Mouse (Mus musculus) right cerebral cortex, postnatal 14 days (tissue): Measurements from ENCODE around the gene Uvrag.
"Not testable (repeated sequence)": the region's sequence is repeated elsewhere in the genome, so short reads cannot be mapped to it uniquely, and the experiment has no call there.

Experiments
- DNase-seq: peaks from one replicate; pipeline ENCODE4 v3.0.0; 2022

The Uvrag gene

DNA sequence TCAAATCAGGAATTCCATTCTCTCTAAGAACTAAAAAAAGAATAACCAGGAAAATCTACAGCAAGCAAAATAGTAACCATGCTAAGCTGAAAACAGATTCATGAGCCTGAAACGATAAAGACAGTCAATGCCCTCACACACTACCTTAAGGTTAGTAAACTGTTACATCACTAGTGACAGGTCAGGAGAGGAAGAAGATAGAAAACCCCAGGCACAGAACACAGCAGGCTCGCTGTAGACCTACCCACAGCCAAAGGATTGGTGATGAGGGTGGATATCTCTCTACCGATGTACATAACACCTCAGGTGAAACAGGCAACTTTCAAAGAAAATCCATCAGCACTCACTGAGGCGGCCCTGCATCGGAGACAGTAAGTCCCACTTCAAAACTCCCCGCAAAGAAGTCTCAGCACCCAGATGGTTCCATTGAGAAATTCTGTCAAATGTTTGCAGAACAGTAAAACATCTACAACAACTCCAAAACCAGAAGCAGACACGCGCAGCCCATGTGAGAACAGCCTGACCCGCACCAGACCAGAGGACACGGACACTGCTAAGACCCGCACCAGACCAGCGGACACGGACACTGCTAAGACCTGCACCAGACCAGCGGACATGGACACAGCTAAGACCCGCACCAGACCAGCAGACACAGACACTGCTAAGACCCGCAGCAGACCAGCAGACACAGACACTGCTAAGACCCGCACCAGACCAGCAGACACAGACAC is 48.9 kb downstream of the Uvrag start:
- no peak for DNase-seq

DNA sequence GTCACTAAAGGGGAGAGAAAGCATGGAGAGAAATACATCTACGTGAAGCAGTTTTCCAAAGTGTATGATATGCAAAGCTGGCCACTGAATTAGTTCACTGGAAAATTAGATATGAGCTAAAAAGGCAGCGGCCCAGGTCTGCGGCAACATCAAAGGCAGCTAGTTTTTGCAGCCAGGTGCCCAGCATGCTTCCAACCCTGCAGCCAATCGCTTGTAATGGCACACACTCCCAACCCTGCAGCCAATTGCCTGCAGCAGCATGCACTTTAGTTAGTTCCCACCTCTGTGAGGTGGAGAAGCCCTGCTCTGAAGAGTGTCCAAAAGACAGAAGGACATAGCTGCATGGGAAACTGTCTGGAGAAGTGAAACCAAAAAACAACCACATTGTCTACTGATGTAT is 51.2 kb downstream of the Uvrag start:
- no peak for DNase-seq

DNA sequence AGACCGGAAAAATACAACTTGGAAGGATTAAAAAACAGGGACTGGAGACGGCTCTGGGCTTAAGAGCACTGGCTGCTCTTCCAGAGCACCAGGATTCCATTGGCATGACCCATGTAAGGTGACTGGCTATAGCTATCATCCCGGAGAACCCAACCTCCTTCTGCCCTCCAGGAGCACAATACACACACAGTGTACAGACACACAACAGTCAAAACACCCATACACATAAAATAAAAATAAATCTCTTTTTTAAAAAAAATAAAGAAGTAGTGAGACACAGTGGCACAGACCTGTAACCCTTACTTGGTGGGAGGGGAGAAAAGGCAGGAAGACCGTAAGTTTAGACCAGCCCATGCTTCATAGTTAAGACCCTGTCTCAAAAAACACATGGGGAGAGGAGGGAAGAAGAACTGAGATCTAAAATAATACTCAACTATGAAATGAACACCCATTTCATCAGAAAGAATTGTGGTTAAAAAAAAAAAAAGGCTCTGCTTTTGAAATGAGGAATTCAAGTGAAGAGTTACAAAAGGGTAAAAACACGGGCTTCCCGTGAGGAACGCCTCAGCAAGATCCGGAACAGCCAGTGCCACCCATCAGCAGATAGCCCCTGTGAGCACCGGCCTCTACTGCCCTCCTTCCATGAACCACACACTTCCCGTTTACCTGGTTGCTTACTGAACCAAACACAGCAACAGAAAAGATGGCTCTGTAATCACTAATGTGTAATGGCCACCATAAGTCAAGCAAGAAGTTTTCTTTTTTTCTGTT is 52.2 kb downstream of the Uvrag start:
- DNase-seq = no peak

DNA sequence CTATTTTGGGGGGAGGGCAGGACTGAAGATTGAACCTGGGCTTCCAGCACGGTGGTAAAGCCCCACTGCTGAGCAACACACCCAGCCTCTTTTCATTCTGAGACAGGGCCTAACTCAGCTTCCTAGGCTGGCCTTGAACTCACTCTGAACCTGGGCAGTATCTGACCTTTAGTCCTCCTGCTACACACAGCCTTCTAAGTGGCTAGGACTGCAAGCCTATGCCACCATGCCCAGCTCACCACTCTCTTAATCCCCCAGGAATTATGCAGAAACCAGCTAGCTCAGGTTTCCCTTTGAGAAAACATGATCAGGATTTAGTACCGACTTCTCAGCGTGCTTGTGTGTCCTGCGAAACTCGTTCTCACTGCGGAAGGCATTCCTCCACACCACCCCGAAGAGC is 53.4 kb downstream of the Uvrag start:
- no peak for DNase-seq

DNA sequence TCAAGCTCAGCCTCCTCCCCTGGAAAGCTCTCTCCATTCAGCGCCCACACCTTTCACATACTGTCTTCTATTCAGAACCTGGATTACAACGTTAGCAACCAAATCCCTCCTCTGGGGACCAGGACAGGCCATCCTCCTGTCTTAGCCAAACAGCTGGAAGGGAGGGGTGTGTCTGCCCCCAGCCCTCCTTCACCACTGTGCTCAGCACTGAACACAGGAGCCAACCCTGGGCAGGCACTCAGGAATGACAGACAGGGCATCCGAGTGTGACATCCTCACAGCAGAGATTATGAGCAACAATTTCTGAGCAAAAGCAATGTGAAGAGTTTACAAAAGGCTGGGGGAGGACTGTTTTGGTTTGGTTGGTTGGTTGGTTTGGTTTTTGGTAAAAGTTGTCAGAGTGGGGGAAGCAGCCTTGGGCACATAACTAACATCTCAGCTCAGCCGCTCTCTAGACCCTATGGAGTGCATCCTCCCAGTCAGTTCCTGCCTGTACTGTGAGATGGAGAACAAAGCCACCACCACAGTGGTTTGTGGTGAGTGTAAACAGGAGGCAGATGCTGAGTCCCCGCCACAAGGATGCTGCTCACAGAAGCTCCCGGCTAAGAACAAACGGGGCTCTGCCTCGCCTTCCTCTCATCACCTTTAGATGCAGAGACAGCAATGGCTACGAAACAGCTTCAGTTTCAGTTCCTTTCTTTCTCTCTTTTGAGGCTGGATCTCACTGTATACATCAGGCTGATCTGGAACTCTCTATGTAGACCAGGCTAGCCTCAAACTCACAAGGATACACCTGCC is 54.1 kb downstream of the Uvrag start:
- DNase-seq = no peak

DNA sequence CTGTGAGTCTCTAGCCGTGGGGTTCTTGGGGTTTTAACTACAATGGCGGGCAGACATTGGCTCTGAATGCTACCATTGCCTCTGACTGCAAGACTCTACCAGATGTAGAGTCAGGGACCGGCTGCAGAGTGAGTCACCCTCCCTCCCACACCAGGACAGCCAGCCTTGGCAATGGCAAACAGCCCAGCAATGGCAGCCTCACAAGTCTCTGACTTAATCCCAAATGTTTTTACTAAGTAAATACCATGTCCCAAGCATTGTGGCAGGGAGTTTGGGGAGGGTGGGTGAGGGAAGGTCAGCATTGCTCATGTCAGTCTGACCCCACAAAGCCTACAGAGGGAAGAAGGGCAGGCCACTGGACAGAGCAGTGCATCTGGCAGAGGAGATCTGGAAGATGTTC is 55.7 kb downstream of the Uvrag start:
- no peak for DNase-seq

DNA sequence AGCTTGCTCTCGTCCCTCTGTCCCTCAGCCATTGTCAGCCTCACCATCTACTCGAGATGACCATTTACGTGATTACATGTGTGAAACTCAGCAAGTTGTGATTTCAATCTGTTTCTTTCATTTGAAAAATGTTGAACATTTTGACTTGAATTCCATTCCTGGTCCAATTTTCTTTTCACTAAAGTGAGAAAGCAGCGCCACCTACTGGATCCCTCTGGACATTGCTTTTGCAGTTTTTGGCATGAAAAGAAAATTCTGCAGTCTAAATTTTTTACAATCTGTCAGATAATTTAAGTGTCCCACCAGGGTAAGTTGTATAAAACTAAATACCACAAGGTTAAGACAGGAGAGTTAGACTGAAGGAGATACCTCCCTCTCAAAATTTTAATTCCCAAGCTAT is 61.4 kb downstream of the Uvrag start:
- DNase-seq = peak; percentile 77

DNA sequence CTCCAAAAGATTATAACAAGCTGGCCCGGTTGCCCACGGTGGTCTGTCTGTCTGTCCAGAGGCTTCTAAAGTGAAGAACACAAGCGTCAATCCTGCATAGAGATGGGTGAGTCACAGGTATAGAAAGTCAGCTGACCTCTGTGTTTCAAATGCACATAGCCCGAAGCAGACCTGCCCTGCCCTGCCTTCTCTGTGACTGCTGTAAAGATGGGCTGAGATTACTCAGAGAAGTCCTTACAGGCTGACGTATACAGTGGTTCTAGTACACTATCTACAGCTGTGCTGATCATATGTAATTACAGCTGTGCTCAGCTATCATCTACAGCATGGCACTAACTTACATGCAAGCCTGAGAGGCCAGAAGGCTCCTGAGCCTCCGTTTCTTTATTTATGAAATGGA is 62.1 kb downstream of the Uvrag start:
- DNase-seq = no peak

DNA sequence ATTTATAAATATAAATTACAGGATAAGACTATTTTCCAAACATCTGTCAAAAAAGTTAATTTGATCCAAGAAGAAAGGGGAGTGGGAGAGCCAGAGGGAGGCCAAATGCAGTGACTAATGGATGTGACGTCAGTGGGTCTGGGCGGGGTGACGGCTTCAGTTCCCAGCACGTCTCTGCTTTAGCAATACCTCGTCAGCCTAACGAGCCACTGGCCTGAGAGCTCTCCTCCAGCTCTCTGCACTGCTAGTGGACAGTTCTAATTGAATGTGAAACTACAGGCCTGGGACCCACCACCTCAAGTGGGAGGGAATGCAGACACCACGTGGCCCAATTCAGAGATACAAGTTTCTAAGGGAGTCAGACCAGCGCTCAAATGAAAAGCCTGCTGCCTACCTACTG is 63.7 kb downstream of the Uvrag start:
- no peak for DNase-seq

DNA sequence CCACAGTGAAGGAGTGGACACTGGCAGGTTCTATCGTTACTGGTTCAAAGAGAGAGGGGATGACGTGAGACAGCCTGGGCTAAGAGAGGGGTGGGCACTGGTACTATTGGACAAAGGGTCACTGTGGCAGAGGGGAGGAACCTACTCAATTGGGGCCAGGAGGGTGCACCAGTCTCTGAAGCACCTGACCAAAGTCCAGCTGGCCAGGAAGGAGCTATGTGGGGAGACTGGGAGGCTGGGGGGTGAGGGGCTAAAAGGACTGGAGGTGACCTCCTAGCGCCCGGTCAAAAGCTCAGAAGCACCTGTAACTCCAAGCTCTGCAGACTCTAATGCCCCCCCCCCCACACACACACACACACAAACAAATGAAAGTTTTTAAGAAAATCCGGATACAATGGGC is 65.8 kb downstream of the Uvrag start:
- no peak for DNase-seq

DNA sequence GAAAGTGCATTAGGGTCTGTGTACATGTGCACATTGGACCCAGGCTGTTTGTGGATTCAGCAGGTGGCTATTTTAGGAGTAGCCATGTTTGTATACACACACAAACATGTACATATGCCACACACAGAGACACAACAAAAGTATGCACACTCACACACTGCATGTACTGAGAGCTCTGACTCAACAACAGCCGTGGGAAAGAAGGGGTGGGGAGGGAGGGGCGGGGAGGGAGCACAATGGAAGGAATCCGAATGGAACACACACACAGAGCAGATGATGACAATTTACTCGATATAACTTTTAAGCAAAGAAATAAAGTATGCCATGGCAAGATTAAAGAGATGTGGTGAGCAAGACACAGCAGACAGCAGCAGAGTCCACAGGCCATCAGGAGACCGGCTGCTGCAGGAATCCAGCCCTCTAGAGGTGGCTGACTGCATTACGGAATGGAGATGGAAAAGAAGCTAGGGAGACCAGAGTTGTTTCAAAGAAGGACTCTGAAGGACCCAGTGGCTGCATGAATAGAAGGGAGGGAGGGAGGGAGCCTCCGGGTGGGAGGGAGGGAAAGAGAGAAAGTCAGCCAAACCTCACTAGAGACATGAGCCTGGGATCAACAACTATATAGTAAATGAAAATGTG is 67.1 kb downstream of the Uvrag start:
- peak; percentile 41 for DNase-seq

DNA sequence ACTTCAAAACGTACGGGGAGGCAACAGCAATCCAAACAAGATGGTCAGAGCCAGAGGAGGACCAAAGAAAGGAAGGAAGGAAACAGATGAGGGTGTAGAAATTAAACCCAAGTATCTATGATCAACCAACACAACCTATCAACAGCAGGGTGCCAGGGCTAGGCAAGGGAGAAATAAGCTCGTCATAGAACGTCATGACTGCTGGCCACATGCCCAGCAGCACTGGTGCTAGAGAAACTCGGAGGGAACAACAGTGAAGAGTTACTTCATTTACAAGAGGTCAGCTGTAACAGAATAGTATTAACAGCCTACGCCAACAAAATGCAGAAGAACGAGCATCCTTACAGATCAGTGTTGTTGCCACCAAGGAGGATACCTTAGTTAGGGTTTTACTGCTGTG is 73.2 kb downstream of the Uvrag start:
- no peak for DNase-seq

DNA sequence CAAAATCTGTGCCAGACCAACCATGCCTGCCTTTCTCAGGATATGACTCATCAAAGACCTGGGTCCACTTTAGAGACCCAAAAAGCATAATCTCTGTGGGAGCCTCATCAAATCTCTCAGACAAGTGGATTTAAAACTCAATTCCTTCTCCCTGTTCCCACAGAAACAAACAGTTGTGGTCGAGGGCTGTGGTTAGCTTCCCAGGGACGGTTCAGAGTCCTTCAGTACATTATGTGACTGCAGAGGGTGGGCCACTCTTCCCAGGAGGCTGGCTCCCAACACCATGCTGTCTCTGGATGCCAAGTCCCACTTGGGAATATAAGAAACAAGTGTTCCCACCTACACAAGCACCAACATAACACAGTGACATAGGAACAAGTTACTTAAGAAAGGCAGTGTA is 75.0 kb downstream of the Uvrag start:
- DNase-seq = no peak

DNA sequence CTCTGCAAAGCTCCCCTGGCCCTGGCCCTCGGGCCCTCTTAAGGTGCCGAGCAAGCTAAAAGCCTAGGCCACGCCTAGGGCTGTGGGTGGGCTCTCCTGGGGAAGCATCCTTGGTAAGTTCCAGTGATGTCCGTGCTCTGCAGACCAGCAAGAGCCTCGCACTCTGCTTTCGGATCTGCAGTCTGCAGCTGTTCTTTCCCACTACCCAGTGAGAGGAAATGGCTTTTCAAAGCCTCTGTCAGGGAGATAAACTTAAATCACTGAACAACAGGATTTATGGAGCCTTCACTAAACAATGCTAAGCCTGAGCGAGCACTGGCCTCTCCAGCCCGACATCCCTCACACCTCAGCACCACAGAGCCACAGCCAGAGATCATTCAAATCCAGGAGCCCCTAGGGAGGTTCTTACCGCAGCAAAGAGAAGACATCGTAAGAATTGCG is 75.5 kb downstream of the Uvrag start:
- DNase-seq = no peak

DNA sequence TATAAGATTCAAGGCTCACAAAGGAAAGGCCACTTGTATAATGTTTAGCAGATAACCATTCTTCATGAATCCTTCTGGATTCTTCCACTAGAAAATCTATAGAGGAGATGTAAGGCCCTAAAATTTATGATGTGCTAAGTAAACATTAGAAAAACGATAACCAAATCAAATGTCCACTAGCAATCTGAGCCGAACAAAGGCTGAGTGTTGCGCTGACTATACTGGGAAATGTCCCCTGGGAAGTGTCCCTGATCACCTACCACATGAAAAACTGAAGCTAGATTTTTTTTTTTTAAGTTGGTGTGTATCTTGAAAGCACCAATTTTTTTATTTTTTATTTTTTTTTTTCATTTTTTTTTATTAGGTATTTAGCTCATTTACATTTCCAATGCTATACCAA is 76.1 kb downstream of the Uvrag start:
- DNase-seq = no peak

DNA sequence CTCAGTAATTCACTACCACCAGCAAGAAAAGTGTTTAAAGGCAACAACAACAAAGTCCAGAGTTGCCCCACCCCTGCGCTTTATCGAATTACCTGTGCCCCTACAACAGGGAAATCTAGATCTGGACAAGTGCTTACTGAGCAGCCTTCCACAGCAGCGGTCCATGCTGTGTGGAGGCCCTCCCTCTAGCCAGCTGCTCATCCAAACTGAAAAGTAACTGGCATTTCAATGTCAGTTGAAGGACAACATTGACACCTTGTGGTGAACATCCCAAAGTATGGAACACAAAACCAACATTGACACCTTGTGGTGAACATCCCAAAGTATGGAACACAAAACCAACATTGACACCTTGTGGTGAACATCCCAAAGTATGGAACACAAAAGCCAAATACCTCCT is 78.7 kb downstream of the Uvrag start:
- DNase-seq = not testable (repeated sequence)

DNA sequence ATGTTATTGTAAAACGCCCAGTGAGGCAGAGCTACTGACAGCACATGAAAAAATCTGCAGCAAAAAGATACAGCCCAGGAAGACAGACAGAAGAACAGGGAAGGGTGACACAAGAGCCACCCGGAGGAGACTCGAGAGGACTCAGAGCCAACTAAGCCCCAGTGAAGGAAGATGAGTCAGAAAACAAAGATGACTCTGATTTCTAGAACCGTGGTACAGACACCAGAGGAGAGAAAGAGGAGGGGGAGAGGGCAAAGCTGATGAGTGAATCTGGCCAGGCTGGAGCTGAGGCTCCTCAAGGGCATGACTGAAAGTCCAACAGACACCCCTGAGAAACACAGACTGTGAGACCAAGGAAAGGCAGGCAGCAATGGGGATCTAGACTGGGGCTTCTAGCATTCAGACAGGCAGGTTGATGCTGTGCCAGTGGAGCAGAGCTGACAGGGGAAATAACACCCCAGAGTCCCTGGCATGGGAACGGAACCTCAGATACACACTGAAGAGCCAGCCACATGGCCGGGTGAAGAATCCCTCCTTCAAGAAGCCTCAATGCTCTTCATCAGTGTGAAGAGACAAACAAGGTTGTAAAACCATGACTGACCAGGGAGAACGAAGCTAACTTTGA is 79.8 kb downstream of the Uvrag start:
- DNase-seq = no peak

DNA sequence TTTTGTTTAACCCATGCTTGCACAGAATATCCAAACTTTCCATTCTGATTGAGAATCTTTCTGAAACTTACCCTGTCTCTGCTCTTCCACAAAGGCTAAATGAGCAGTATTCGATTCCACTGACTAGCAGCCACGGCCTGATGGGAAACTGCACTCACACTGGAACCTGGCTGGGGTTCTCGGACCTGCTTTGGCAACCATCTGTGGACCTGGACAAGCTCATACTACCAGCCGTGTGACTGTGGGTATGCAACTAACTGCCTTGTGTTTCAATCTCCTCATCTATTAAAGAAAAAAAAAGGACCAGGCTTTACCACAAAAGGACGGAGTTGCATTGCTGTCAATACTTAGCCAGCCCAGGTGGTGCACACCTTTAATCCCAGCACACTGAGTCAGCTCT is 80.5 kb downstream of the Uvrag start:
- DNase-seq = no peak

DNA sequence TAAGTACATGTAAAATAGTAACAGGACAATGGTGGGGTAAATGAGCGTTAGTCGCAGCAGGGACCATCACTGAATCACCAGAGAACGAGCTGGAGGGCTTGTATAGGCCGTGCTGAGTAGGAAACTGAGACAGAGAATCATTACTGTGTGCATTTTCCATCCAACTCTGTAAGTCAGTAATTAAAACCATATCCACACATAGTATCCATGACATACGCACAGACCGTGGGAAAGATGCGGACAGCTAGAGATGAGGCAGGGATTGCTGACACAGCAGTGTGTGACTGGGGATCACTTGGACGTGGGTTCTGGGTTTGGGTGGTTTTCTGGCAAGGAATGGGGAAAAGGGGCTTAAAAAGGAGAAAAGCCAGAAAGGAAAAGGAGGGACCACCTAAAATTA is 81.0 kb downstream of the Uvrag start:
- DNase-seq = no peak

DNA sequence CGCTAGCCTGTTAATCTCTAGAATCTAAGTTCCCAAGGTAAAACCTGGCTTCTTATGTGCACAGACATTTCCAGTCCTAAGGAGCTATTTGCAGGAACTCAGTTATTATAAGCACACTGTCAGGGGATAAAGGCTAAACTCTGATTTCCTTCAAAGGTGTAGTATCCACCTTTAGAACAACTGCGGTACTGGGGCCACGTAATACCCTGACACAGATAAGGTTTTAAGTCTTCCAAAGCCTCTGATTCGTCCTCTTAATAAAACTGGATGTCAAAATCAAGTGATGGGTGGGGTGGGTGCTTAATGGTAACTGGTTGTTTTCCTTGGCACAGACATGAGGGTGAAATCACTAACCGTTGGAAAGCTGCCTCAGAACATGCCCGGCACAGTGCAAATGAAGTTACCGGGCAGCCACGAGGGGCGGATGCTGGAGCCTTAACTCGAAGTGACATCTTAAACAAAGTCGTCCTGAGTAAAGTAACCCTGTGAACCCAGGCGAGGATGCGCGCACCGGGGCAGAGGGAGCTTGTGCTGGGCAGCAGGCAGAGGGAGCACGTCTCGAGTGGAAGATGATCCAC is 83.8 kb downstream of the Uvrag start:
- DNase-seq = no peak

DNA sequence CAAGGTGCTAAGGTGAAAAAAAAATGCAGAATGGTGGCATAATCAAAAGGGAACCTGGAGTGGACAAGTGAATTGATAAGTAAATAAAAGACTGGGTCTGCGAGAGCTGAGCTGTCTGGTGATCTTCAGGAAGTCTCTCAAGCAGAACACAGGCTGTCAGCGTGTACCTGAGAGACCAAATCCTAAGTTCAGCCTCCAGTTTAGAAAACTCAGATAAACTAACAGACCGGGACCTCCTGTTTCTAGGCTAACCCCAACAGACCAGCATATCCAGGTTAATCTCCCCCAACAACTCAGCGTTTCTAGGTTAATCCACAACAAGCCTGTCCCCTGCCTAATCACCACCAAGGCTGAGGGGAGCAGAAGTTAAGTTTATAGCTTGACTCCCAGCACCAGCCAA is 87.3 kb downstream of the Uvrag start:
- DNase-seq = no peak

DNA sequence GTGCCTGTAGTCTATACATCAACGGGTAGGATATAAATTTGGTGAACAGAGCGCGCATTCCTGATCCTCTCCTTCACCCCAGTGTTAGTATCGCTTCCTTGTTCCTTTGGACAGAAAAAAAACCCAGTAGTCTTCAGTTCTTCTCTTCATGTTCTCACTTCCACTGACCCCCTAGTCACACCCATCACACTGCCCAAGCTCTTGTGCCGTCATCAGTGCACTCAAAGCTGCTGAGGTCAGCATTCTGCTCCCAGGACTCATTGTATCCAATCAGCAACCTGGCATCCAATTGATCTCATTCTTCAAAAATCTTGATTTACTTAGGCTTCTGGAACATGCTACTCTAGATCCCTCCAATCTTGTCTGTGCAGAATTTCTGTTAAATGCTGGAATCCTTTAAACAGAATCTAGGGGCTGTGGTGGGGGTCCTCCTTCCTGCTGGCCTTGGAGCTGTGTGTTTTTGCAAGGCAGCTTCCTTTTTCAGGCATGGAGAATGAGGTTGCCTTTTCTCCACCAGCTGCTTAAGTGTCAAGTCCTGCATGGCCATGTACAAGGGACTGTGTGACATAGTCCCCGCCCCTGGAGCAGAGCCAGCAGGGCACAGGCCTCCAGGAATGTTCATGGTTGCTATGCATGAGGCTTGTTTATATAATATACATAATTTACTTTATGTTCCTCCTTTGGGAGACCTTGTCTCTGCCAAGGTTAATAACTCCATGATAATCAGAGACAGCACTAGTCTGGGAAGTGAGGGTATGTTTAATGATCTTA is 88.3 kb downstream of the Uvrag start:
- no peak for DNase-seq
